Mouse (Mus musculus): ENCODE data around the gene Pank4. TPM values are rescaled to one million over a fixed set of nuclear protein-coding genes. Genes with fewer than 3 reads are reported as not detected.

Gene Pank4
- polyA plus RNA-seq, 1 experiment from 2014 or later, result 14.9 TPM

GRCm38 (mm10) chr4:154922931-154923330, 41.0 kb upstream of the Pank4 start:
- WGBS, result 85% methylated on average over 5 of the region's 5 CpGs
- H3K4me3 ChIP-seq (ENCODE audit: low read depth, low read length), result no peak overlapping the region
- DNase-seq (ENCODE audit: low spot score), result no peak
- H3K27ac ChIP-seq (replicated peaks), result no peak overlapping the region
- H3K4me1 ChIP-seq (replicated peaks; ENCODE audit: control insufficient read depth, insufficient read depth), result peaks cover 3% of the 10 kb centered on the region; the same call in 1 of the 2 replicates
- TF ChIP-seq EP300 (optimal IDR thresholded peaks at IDR 0.05) (no peak), CTCF (IDR thresholded peaks at IDR 0.05; ENCODE audit: low read depth) (no peak)
- no peaks in the 10 kb centered on the region for H3K27me3 ChIP-seq (ENCODE audit: control insufficient read depth, insufficient read depth, low read length)
- H3K9ac ChIP-seq (ENCODE audit: low read length), result no peak overlapping the region
- no peaks in the 10 kb centered on the region; the same call in 1 of the 2 replicates for H3K36me3 ChIP-seq (ENCODE audit: control insufficient read depth, insufficient read depth, low read length)
- H3K4me2 ChIP-seq (replicated peaks; ENCODE audit: low read depth), result no peak overlapping the region
- no peaks in the 10 kb centered on the region for H3K9me3 ChIP-seq (ENCODE audit: control insufficient read depth, low read length)
- ATAC-seq (ENCODE audit: low FRiP score, low TSS enrichment), result no peak

GRCm38 (mm10) chr4:154925413-154925812, 38.5 kb upstream of the Pank4 start:
- TF ChIP-seq EP300 (optimal IDR thresholded peaks at IDR 0.05), result no peak
- peak; percentile 58 for TF ChIP-seq CTCF (IDR thresholded peaks at IDR 0.05; ENCODE audit: low read depth)
- no peak overlapping the region for H3K27ac ChIP-seq (replicated peaks)
- no peak for DNase-seq (ENCODE audit: low spot score)
- peaks cover 3% of the 10 kb centered on the region; the same call in 1 of the 2 replicates for H3K4me1 ChIP-seq (replicated peaks; ENCODE audit: control insufficient read depth, insufficient read depth)
- H3K9me3 ChIP-seq (ENCODE audit: control insufficient read depth, low read length), result no peaks in the 10 kb centered on the region
- no peak overlapping the region for H3K4me2 ChIP-seq (replicated peaks; ENCODE audit: low read depth)
- no peak overlapping the region for H3K4me3 ChIP-seq (ENCODE audit: low read depth, low read length)
- no peak overlapping the region for H3K9ac ChIP-seq (ENCODE audit: low read length)
- H3K36me3 ChIP-seq (ENCODE audit: control insufficient read depth, insufficient read depth, low read length), result no peaks in the 10 kb centered on the region
- no peaks in the 10 kb centered on the region for H3K27me3 ChIP-seq (ENCODE audit: control insufficient read depth, insufficient read depth, low read length)
- no peak for ATAC-seq (ENCODE audit: low FRiP score, low TSS enrichment)
- WGBS, result 56% methylated on average over 4 of the region's 4 CpGs

- peak; percentile 28; the same call in 1 of the 2 replicates for ATAC-seq (ENCODE audit: low FRiP score, low TSS enrichment)
- peak overlapping the region; percentile 71 for H3K27ac ChIP-seq (replicated peaks)
- TF ChIP-seq CTCF (IDR thresholded peaks at IDR 0.05; ENCODE audit: low read depth) (no peak), EP300 (optimal IDR thresholded peaks at IDR 0.05) (no peak)
- peak overlapping the region; percentile 38 for H3K4me3 ChIP-seq (ENCODE audit: low read depth, low read length)
- no peaks in the 10 kb centered on the region for H3K27me3 ChIP-seq (ENCODE audit: control insufficient read depth, insufficient read depth, low read length)
- H3K9me3 ChIP-seq (ENCODE audit: control insufficient read depth, low read length), result no peaks in the 10 kb centered on the region
- 56% methylated on average over 9 of the region's 9 CpGs for WGBS
- peak overlapping the region; percentile 55 for H3K9ac ChIP-seq (ENCODE audit: low read length)
- H3K4me2 ChIP-seq (replicated peaks; ENCODE audit: low read depth), result peak overlapping the region; percentile 62
- no peak for DNase-seq (ENCODE audit: low spot score)
- H3K4me1 ChIP-seq (replicated peaks; ENCODE audit: control insufficient read depth, insufficient read depth), result peaks cover 3% of the 10 kb centered on the region; the same call in 1 of the 2 replicates
- H3K36me3 ChIP-seq (ENCODE audit: control insufficient read depth, insufficient read depth, low read length), result no peaks in the 10 kb centered on the region
These were observed 36.7 kb upstream of the Pank4 start for GRCm38 (mm10) chr4:154926969-154927898.

DNA sequence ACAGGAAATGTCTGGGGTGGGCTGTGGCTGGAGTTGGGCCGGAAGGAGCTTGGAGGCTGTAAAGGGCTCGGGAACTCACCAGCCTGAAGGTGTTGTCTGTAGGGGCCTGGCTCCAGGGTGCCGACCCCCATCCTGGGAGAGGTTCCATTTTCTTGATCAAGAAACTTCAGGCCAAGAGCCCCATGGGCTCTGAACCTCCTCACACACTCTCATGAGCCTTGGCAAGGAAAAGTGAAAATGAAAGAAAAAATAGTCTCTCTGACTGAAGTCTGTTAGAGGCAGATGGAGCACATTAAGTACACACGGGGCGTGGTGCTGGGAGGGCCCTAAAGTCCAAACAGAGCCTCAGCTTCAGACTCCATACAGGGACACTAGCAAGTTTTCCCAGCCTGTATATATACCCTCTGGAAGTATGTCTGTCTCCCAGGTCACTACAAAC, 36.0 kb upstream of the Pank4 start:
- H3K27me3 ChIP-seq (ENCODE audit: control insufficient read depth, insufficient read depth, low read length), result no peaks in the 10 kb centered on the region
- H3K27ac ChIP-seq (replicated peaks), result peak overlapping the region; percentile 71
- H3K4me3 ChIP-seq (ENCODE audit: low read depth, low read length), result peak overlapping the region; percentile 38
- H3K9me3 ChIP-seq (ENCODE audit: control insufficient read depth, low read length), result no peaks in the 10 kb centered on the region
- WGBS, result 14% methylated on average over 5 of the region's 5 CpGs
- no peaks in the 10 kb centered on the region for H3K36me3 ChIP-seq (ENCODE audit: control insufficient read depth, insufficient read depth, low read length)
- peak overlapping the region; percentile 62 for H3K4me2 ChIP-seq (replicated peaks; ENCODE audit: low read depth)
- DNase-seq (ENCODE audit: low spot score) (peak; percentile 67), ATAC-seq (ENCODE audit: low FRiP score, low TSS enrichment) (peak; percentile 71)
- peaks cover 3% of the 10 kb centered on the region; the same call in 1 of the 2 replicates for H3K4me1 ChIP-seq (replicated peaks; ENCODE audit: control insufficient read depth, insufficient read depth)
- TF ChIP-seq CTCF (IDR thresholded peaks at IDR 0.05; ENCODE audit: low read depth) (no peak), EP300 (optimal IDR thresholded peaks at IDR 0.05) (no peak)
- H3K9ac ChIP-seq (ENCODE audit: low read length), result peak overlapping the region; percentile 55

GRCm38 (mm10) chr4:154928395-154929087, 35.4 kb upstream of the Pank4 start, which contains the start of gene Tnfrsf14:
Gene Tnfrsf14 (minus strand): TSS chr4:154928563.
- Histone ChIP-seq H3K36me3 (ENCODE audit: control insufficient read depth, insufficient read depth, low read length) (no peaks in the 10 kb centered on the region), H3K27me3 (ENCODE audit: control insufficient read depth, insufficient read depth, low read length) (no peaks in the 10 kb centered on the region), H3K9ac (ENCODE audit: low read length) (peak within 1 kb of the TSS; percentile 55), H3K4me3 (ENCODE audit: low read depth, low read length) (peak within 1 kb of the TSS; percentile 38), H3K27ac (replicated peaks) (peak within 1 kb of the TSS; percentile 71), H3K9me3 (ENCODE audit: control insufficient read depth, low read length) (no peaks in the 10 kb centered on the region), H3K4me1 (replicated peaks; ENCODE audit: control insufficient read depth, insufficient read depth) (peaks cover 3% of the 10 kb centered on the region; the same call in 1 of the 2 replicates), H3K4me2 (replicated peaks; ENCODE audit: low read depth) (peak within 1 kb of the TSS; percentile 62)
- WGBS, result 30% methylated on average over 12 of the region's 12 CpGs
- TF ChIP-seq EP300 (optimal IDR thresholded peaks at IDR 0.05) (no peak), CTCF (IDR thresholded peaks at IDR 0.05; ENCODE audit: low read depth) (no peak)
- ATAC-seq (ENCODE audit: low FRiP score, low TSS enrichment) (0 out of 2 replicates have a peak, but pooled peaks have one; percentile 27), DNase-seq (ENCODE audit: low spot score) (no peak)
